17 mouse cellular contexts compared by ENCODE assay signal in genomic region chr2:155860102-155860501, GRCm38 (mm10). TPM values are rescaled to one million over a fixed set of nuclear protein-coding genes. Genes with fewer than 3 reads are reported as not detected.
"Had no signal": no experiment of that assay in that cellular context is flagged by ENCODE, and none has a peak within 500 bp of the region (broad histone marks: within the 10 kb centered on the region; RNA-seq: fewer than 3 reads in every experiment).

No protein-coding gene starts in this region.

- H3K4me2 ChIP-seq: intestine, embryonic 15.5 days; limb, embryonic 12.5 days; limb, embryonic 15.5 days; liver, embryonic 12.5 days; liver, embryonic 15.5 days; midbrain, embryonic 11.5 days had no signal

- H3K27me3 ChIP-seq: intestine, embryonic 15.5 days; limb, embryonic 12.5 days; limb, embryonic 15.5 days; liver, embryonic 12.5 days; liver, embryonic 15.5 days had no signal

- H3K9me3 ChIP-seq: intestine, embryonic 15.5 days; limb, embryonic 12.5 days; limb, embryonic 15.5 days; liver, embryonic 12.5 days; liver, embryonic 15.5 days had no signal

- DNase-seq: left cerebral cortex, postnatal 4 days; lung, adult 2 months; lung, postnatal 14 days; lung, postnatal 4 days; midbrain, embryonic 14.5 days; thymus, adult 2 months; thymus, postnatal 14 days; thymus, postnatal 4 days had no signal

- H3K9ac ChIP-seq: intestine, embryonic 15.5 days; limb, embryonic 12.5 days; limb, embryonic 15.5 days; liver, embryonic 12.5 days; liver, embryonic 15.5 days had no signal

- ATAC-seq: intestine, embryonic 15.5 days; liver, embryonic 12.5 days had no signal

- H3K4me3 ChIP-seq: intestine, embryonic 15.5 days; limb, embryonic 12.5 days; limb, embryonic 15.5 days; liver, embryonic 12.5 days; liver, embryonic 15.5 days had no signal

- H3K4me1 ChIP-seq: liver, embryonic 15.5 days had no signal

- H3K27ac ChIP-seq: intestine, embryonic 15.5 days; kidney, postnatal 0 days; limb, embryonic 12.5 days; limb, embryonic 15.5 days; liver, embryonic 12.5 days; liver, embryonic 15.5 days; stomach, postnatal 0 days had no signal

RNA-seq across cellular contexts. Expression of gene Fam83c, which starts 25.4 kb away (rescaled TPM):
- polyA plus RNA-seq: midbrain, postnatal 0 days had no signal
